Mouse (Mus musculus) midbrain, embryonic 10.5 days (tissue): ENCODE results near the gene Hydin. TPM values are rescaled to one million over a fixed set of nuclear protein-coding genes. Genes with fewer than 3 reads are reported as not detected.
A peak's percentile ranks its signal among the peaks of the same experiment; 100 is the strongest.

ENCODE experiments used
- DNase-seq: peaks from one replicate; pipeline ENCODE4 v3.0.0-alpha.2; 2017; ENCODE audit warnings: low spot score
- H3K27ac ChIP-seq: fragments of 300-500 bp; sonication (generic); replicated peaks from 2 replicates; pipeline ENCODE4 v1.5.1; 2016; ENCODE audit warnings: mild to moderate bottlenecking
- H3K27me3 ChIP-seq: fragments of 300-500 bp; sonication (generic); 2 replicates; pipeline ENCODE4 v1.6.1; 2016; ENCODE audit warnings: low read depth, mild to moderate bottlenecking; ENCODE audit not compliant: poor library complexity, severe bottlenecking
- H3K36me3 ChIP-seq: fragments of 300-500 bp; sonication (generic); 2 replicates; pipeline ENCODE4 v1.6.1; 2016; ENCODE audit warnings: mild to moderate bottlenecking, moderate library complexity
- H3K4me1 ChIP-seq: fragments of 300-500 bp; sonication (generic); 2 replicates; pipeline ENCODE4 v1.6.1; 2016
- H3K4me3 ChIP-seq: fragments of 300-500 bp; sonication (generic); 2 replicates; pipeline ENCODE4 v1.5.1; 2016; ENCODE audit warnings: mild to moderate bottlenecking, moderate library complexity
- H3K9me3 ChIP-seq: fragments of 300-500 bp; sonication (generic); replicated peaks from 2 replicates; pipeline ENCODE4 v1.6.1; 2016; ENCODE audit warnings: mild to moderate bottlenecking
- WGBS: fragments of 180-500 bp; shearing (Covaris S2); methylation state at CpG from one replicate; pipeline ENCODE4 v1.1.7; 2016; 5-methylcytosine and 5-hydroxymethylcytosine counted together
- polyA plus RNA-seq: library from polyadenylated mRNA; unstranded; fragments of >200 nt; fragmentation: Nextera tagmentation; extraction: Ambion mirVana; gene quantifications from 2 replicates; pipeline ENCODE4 v1.2.1, GENCODE M21; 2016

Hydin gene
- polyA plus RNA-seq, result 0.05 and 0.14 TPM in 2 replicates

- Histone ChIP-seq H3K36me3 (no peaks in the 10 kb centered on the region), H3K27me3 (no peaks in the 10 kb centered on the region; the same call in 1 of the 2 replicates), H3K27ac (peak within 1 kb of the TSS; percentile 77), H3K4me3 (peak within 1 kb of the TSS; percentile 63), H3K4me1 (peaks cover 12% of the 10 kb centered on the region), H3K9me3 (no peaks in the 10 kb centered on the region)
- DNase-seq, result peak; percentile 92
- 1% methylated on average over 15 of the region's 15 CpGs for WGBS
These were observed at the start of gene Hydin for GRCm38 (mm10) chr8:110266741-110267140. Hydin (plus strand) TSS chr8:110266977.

GRCm38 (mm10) chr8:110217198-110217597, 49.6 kb upstream of the Hydin start:
- Histone ChIP-seq H3K9me3 (no peaks in the 10 kb centered on the region), H3K27ac (peak overlapping the region; percentile 83), H3K4me1 (peaks cover 22% of the 10 kb centered on the region), H3K36me3 (peaks cover 22% of the 10 kb centered on the region), H3K27me3 (no peaks in the 10 kb centered on the region), H3K4me3 (peak overlapping the region; percentile 71)
- peak; percentile 13 for DNase-seq
- 31% methylated on average over 5 of the region's 5 CpGs for WGBS

GRCm38 (mm10) chr8:110217681-110218131, 49.1 kb upstream of the Hydin start:
- WGBS, result under 1% methylated on average over 43 of the region's 43 CpGs
- Histone ChIP-seq H3K36me3 (peaks cover 27% of the 10 kb centered on the region), H3K4me3 (peak overlapping the region; percentile 71), H3K27me3 (no peaks in the 10 kb centered on the region), H3K27ac (peak overlapping the region; percentile 83), H3K4me1 (peaks cover 22% of the 10 kb centered on the region), H3K9me3 (no peaks in the 10 kb centered on the region)
- peak; percentile 100 for DNase-seq

GRCm38 (mm10) chr8:110218511-110218910, 48.3 kb upstream of the Hydin start:
- Histone ChIP-seq H3K27me3 (no peaks in the 10 kb centered on the region), H3K27ac (no peak overlapping the region), H3K36me3 (peaks cover 35% of the 10 kb centered on the region), H3K4me3 (peak overlapping the region; percentile 71), H3K4me1 (peaks cover 22% of the 10 kb centered on the region), H3K9me3 (no peaks in the 10 kb centered on the region)
- no peak for DNase-seq
- 76% methylated on average over 5 of the region's 5 CpGs for WGBS

GRCm38 (mm10) chr8:110220936-110221335, 45.8 kb upstream of the Hydin start:
- 95% methylated on average over 14 of the region's 14 CpGs for WGBS
- Histone ChIP-seq H3K36me3 (peaks cover 55% of the 10 kb centered on the region), H3K4me1 (peaks cover 22% of the 10 kb centered on the region), H3K27me3 (no peaks in the 10 kb centered on the region), H3K27ac (no peak overlapping the region), H3K4me3 (no peak overlapping the region), H3K9me3 (0 out of 2 replicates have a peak, but pooled peaks cover 3% of the 10 kb centered on the region)
- DNase-seq, result no peak

GRCm38 (mm10) chr8:110230803-110231202, 36.0 kb upstream of the Hydin start:
- peaks cover 2% of the 10 kb centered on the region for H3K36me3 ChIP-seq
- 92% methylated on average over 6 of the region's 6 CpGs for WGBS

GRCm38 (mm10) chr8:110242278-110243177, 24.2 kb upstream of the Hydin start:
- no peaks in the 10 kb centered on the region for H3K36me3 ChIP-seq
- no peaks in the 10 kb centered on the region for H3K27me3 ChIP-seq
- H3K9me3 ChIP-seq, result no peaks in the 10 kb centered on the region
- WGBS, result 68% methylated on average over 7 of the region's 7 CpGs
- H3K27ac ChIP-seq, result no peak overlapping the region
- DNase-seq, result no peak
- H3K4me3 ChIP-seq, result no peak overlapping the region
- H3K4me1 ChIP-seq, result peaks cover 11% of the 10 kb centered on the region; the same call in 1 of the 2 replicates

More at GRCm38 (mm10) chr8:110230803-110231202, 36.0 kb upstream of the Hydin start:
- no peak for DNase-seq
- no peak overlapping the region for H3K4me3 ChIP-seq
- no peaks in the 10 kb centered on the region for H3K4me1 ChIP-seq
- H3K27ac ChIP-seq, result no peak overlapping the region
- H3K9me3 ChIP-seq, result 0 out of 2 replicates have a peak, but pooled peaks cover 4% of the 10 kb centered on the region
- no peaks in the 10 kb centered on the region for H3K27me3 ChIP-seq

- peaks cover 11% of the 10 kb centered on the region; the same call in 1 of the 2 replicates for H3K4me1 ChIP-seq
- 64% methylated on average over 2 of the region's 2 CpGs for WGBS
- no peak for DNase-seq
- no peaks in the 10 kb centered on the region for H3K9me3 ChIP-seq
- H3K36me3 ChIP-seq, result no peaks in the 10 kb centered on the region
- no peak overlapping the region for H3K4me3 ChIP-seq
- no peak overlapping the region for H3K27ac ChIP-seq
- no peaks in the 10 kb centered on the region for H3K27me3 ChIP-seq
These were observed 22.2 kb upstream of the Hydin start for GRCm38 (mm10) chr8:110244566-110244965.

- no peak for DNase-seq
- no peaks in the 10 kb centered on the region for H3K27me3 ChIP-seq
- H3K27ac ChIP-seq, result no peak overlapping the region
- H3K4me3 ChIP-seq, result no peak overlapping the region
- no peaks in the 10 kb centered on the region for H3K9me3 ChIP-seq
- H3K4me1 ChIP-seq, result peaks cover 11% of the 10 kb centered on the region; the same call in 1 of the 2 replicates
- 82% methylated on average over 6 of the region's 6 CpGs for WGBS
- H3K36me3 ChIP-seq, result no peaks in the 10 kb centered on the region
These were observed 19.5 kb upstream of the Hydin start for GRCm38 (mm10) chr8:110247238-110247637.

- H3K27me3 ChIP-seq, result no peaks in the 10 kb centered on the region
- H3K9me3 ChIP-seq, result no peaks in the 10 kb centered on the region
- no peaks in the 10 kb centered on the region for H3K4me1 ChIP-seq
- no peak overlapping the region for H3K4me3 ChIP-seq
- WGBS, result 92% methylated on average over 4 of the region's 4 CpGs
- DNase-seq, result no peak
- H3K36me3 ChIP-seq, result no peaks in the 10 kb centered on the region
- H3K27ac ChIP-seq, result no peak overlapping the region
These were observed 12.8 kb upstream of the Hydin start for GRCm38 (mm10) chr8:110253986-110254385.

- H3K27me3 ChIP-seq, result no peaks in the 10 kb centered on the region; the same call in 1 of the 2 replicates
- H3K36me3 ChIP-seq, result no peaks in the 10 kb centered on the region
- H3K27ac ChIP-seq, result no peak overlapping the region
- DNase-seq, result no peak
- peaks cover 12% of the 10 kb centered on the region for H3K4me1 ChIP-seq
- no peak overlapping the region for H3K4me3 ChIP-seq
- WGBS, result 78% methylated on average over 11 of the region's 11 CpGs
- H3K9me3 ChIP-seq, result no peaks in the 10 kb centered on the region
These were observed 926 bp upstream of the Hydin start for GRCm38 (mm10) chr8:110265796-110266305.

GRCm38 (mm10) chr8:110267268-110267667, 491 bp downstream of the Hydin start:
- peak overlapping the region; percentile 63 for H3K4me3 ChIP-seq
- H3K4me1 ChIP-seq, result peaks cover 12% of the 10 kb centered on the region
- no peak for DNase-seq
- 13% methylated on average over 12 of the region's 12 CpGs for WGBS
- H3K36me3 ChIP-seq, result no peaks in the 10 kb centered on the region
- H3K9me3 ChIP-seq, result no peaks in the 10 kb centered on the region
- H3K27me3 ChIP-seq, result no peaks in the 10 kb centered on the region; the same call in 1 of the 2 replicates
- H3K27ac ChIP-seq, result peak overlapping the region; percentile 77

- Histone ChIP-seq H3K27ac (no peak overlapping the region), H3K36me3 (no peaks in the 10 kb centered on the region), H3K27me3 (no peaks in the 10 kb centered on the region), H3K4me3 (no peak overlapping the region), H3K9me3 (no peaks in the 10 kb centered on the region), H3K4me1 (peaks cover 12% of the 10 kb centered on the region)
- 93% methylated on average over 4 of the region's 4 CpGs for WGBS
- no peak for DNase-seq
These were observed 3.9 kb downstream of the Hydin start for GRCm38 (mm10) chr8:110270659-110271058.
